19 mouse cellular contexts compared by ENCODE assay signal in genomic region chr6:67416557-67416956, GRCm38 (mm10). TPM values are rescaled to one million over a fixed set of nuclear protein-coding genes. Genes with fewer than 3 reads are reported as not detected.
DNase-seq lines count a peak whose midpoint lies in the region; ATAC-seq lines count a peak whose summit lies in the region.
"Had no signal": no experiment of that assay in that cellular context is flagged by ENCODE, and none has a peak within 500 bp of the region (broad histone marks: within the 10 kb centered on the region; RNA-seq: fewer than 3 reads in every experiment).

No protein-coding gene starts in this region.

- ATAC-seq in common myeloid progenitor, adult 5-6 weeks (replicated peaks; ENCODE audit: low read depth, poor library complexity, severe bottlenecking): peak; percentile 50; the same call in 1 of the 2 replicates
- peak; percentile 32 to 70; a peak in 3 of 4 replicates for ATAC-seq in hematopoietic stem cell, adult 5-6 weeks (replicated peaks in 1 of 2; ENCODE audit: insufficient read depth in 1 of 2, low FRiP score in 2 of 2, low TSS enrichment in 1 of 2, low read depth in 1 of 2, poor library complexity in 2 of 2, severe bottlenecking in 2 of 2)
- peak; percentile 48; the same call in 1 of the 2 replicates for ATAC-seq in megakaryocyte progenitor cell, adult 5-6 weeks (replicated peaks; ENCODE audit: poor library complexity)
- ATAC-seq: CD4-positive, CD25-positive, alpha-beta regulatory T cell, adult 4 months; forebrain, embryonic 13.5 days; forebrain, embryonic 15.5 days; forebrain, postnatal 0 days had no signal

- no peak for DNase-seq in MN1 (ENCODE audit: low spot score)
- no peak for DNase-seq in lung, adult 18-20 months
- DNase-seq: adrenal gland, adult 2 months; adrenal gland, postnatal 10 days; adrenal gland, postnatal 25 days; B cell, adult 2 months; cerebellum, adult 11 months; cerebellum, adult 18-20 months; cerebellum, adult 8-10 months; cerebellum, adult 9-11 months; cerebellum, postnatal 14 days; cerebellum, postnatal 36 days; forebrain, postnatal 0 days had no signal

RNA-seq across cellular contexts. Expression of gene Il12rb2, which starts 40.6 kb away (rescaled TPM):
- 5.2 and 5.3 TPM in 2 replicates for total RNA-seq in common myeloid progenitor, adult 5-6 weeks (2017)
- 8.0 and 12.2 TPM in 2 replicates for total RNA-seq in hematopoietic stem cell, adult 5-6 weeks (2017)
- total RNA-seq in megakaryocyte progenitor cell, adult 5-6 weeks (2015): 6.8 and 7.8 TPM in 2 replicates
- total RNA-seq in megakaryocyte progenitor cell, adult 5-6 weeks (2017): 1.1 and 3.2 TPM in 2 replicates
- total RNA-seq: adrenal gland, postnatal 25 days had no signal
